Mouse (Mus musculus) cerebellum, adult 11 months (tissue): Measurements from ENCODE around the gene Cdc20b.
"Not testable (repeated sequence)": the region's sequence is repeated elsewhere in the genome, so short reads cannot be mapped to it uniquely, and the experiment has no call there.

Experiments used
- DNase-seq: peaks from one replicate; pipeline ENCODE4 v3.0.0; 2022

The Cdc20b gene

DNA sequence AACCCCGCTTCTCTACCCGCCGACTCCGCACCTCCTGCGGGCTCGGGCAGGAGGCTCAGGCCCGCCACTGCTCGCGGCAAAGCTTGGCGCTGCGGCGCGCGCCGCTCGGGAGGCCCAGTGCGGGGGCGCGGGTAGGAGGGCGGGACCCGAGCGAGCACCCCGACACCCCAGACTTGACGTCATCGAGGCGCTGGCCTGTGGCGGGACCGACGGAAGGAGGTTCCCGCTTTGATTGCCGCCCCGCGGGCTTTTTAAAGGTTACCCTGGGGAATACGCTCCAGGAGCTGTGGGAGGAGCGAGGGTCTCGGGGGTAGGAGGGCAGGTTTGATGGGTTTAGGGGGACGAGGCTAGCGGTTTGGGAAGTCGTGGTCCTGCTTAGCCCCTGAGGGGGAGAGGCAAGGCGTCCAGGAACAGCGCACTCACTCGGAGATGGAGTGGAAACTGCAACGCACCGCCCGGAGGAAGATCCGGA is at the start of gene Cdc20b:
Gene Cdc20b (plus strand): TSS at position 162 of the 472 bp plus-strand sequence.
- peak; percentile 16 for DNase-seq

DNA sequence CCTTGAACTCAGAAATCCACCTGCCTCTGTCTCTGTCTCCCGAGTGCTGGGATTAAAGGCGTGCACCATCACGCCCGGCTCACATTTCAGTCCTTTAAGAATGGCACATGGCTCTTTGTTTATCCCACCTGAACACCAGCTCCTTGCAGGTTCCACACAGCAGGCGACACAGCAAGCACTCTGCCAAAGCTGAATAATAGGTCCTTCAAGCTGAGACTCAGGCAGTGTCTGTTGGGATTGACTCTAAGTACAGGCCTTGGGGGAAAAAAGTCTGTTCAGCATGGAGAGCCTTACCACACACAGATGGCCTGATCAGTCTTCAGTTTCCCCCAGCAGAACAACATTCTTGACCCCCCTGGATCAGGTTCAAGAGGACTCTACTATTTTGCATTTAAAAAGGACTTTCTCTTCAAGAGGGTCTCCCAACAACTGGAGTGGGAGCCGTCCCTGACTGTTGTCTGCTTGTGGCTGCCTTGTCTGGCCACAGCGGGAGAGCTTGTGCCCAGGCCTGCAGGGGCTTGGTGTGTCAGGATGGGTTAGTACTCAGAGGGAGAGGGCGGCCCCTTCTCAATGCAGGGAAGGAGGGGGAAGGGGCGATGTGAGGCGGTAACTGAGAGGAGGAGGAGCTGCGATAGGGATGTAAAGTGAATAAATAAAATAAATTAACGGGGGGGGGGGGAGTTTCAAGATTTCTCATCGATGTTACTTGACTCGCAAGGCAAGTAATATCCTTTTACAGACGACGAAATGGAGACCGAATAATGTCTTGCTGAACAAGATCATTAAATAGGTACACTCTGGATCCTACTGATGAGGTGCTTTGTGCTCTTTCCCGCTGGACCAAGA is 49.1 kb upstream of the Cdc20b start:
- DNase-seq, result no peak

DNA sequence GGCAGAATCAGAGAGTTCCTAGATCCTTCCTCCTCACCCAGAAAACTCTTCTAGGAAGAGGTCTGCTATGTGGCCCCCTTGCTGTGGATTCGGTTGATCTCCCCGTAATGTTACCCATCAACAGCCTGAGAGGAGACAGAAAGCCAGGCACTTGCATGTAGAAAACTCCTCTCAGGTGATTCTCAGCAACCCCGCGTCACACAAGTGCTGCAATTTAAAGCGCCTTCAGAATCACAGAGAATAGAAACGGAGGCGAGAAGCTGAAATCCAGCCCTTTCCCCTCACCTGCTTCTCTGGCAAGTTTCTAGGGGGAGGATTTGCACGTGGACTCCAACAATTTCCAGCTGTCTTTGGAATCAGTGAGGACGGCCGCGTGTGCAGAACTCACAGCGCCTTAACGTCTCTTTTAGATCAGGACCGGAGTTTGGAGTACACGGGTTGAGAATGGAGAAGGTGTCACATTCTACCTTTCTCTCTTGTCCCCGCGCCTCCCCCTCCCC is 48.4 kb upstream of the Cdc20b start:
- DNase-seq, result no peak

DNA sequence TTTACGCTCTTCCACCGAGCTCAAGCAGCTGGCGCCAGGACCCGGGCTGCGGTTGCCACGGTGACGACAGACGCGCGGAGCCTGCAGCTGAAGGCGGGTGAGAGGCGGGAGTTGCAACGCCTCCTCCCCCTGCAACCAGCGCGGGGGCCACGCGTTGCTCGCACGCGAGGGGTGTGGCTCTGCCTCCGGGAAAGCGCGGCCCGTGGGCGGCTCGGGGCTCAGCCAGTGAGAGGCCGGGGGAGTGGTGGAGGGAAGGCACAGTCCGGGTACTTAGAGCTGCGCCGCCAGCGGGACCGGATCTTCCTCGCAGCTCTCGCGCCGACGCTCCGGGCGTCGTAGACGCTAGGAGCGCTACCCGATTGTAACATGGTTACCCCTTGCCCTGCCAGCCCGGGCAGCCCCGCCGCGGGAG is 47.4 kb upstream of the Cdc20b start, which contains the start of gene Ccno:
Gene Ccno (plus strand): TSS at position 271 of the 412 bp plus-strand sequence.
- peak; percentile 62 for DNase-seq

DNA sequence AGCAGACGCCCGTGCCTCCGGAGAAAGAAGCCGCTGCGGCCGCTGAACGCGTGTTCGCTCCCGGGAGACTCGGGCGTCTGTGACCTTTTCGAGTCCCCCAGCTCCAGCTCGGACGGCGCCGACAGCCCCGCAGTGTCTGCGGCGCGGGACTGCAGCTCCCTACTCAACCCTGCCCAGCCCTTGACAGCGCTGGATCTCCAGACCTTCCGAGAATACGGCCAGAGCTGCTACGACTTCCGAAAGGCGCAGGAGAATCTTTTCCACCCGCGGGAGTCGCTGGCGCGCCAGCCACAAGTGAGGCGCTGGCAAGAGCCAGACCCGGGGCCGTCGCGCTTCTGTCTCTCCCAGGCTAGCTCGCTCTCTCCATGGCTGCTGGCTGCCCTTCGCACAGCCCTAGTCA is 46.9 kb upstream of the Cdc20b start:
- DNase-seq, result no peak

DNA sequence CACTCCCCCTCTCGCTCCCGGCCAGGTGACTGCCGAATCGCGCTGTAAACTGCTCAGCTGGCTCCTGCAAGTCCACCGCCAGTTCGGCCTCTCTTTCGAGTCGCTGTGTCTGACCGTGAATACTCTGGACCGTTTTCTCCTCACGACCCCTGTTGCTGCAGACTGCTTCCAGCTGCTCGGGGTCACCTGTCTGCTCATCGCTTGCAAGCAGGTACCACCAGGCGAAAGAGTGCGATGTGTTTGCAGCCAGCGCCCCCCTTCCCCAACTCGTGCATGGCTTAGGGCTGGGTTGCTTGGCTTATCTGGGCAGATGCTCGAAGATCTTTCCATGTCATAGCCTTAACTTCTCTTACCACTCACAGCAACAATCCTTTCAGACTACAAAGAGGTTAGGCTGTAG is 46.0 kb upstream of the Cdc20b start:
- DNase-seq, result no peak

DNA sequence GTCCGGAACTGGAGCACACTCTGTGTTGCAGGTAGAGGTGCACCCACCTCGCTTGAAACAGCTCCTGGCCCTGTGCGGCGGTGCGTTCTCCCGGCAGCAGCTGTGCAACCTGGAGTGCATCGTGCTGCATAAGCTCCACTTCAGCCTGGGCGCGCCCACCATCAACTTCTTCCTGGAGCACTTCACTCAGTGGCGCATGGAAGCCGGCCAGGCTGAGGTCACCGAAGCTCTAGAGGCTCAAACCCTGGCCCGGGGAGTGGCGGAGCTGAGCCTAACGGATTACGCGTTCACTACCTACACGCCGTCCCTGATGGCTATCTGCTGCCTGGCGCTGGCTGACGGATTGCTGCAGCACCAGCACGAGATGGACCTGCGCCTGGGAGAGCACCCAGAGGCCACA is 45.4 kb upstream of the Cdc20b start:
- DNase-seq, result no peak

DNA sequence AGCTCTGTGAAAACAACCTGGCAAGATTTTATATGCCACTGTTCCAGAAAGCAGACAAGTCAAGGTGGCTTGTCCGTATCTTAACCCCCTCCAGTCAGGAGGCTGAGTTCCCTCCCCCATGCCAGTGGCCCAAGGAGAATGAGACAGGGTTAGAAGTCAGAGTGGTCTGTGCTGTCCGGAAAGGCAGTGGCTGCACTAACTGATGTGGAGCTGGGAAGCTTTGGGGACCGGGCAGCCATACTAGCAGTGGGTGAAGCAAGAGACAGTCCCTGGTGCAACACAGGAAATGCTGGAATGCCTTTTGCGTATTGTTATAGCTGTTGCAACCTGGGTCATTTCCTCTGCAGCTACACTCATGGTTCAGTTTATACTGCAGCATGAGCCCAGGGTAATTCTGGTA is 44.6 kb upstream of the Cdc20b start:
- DNase-seq, result no peak

DNA sequence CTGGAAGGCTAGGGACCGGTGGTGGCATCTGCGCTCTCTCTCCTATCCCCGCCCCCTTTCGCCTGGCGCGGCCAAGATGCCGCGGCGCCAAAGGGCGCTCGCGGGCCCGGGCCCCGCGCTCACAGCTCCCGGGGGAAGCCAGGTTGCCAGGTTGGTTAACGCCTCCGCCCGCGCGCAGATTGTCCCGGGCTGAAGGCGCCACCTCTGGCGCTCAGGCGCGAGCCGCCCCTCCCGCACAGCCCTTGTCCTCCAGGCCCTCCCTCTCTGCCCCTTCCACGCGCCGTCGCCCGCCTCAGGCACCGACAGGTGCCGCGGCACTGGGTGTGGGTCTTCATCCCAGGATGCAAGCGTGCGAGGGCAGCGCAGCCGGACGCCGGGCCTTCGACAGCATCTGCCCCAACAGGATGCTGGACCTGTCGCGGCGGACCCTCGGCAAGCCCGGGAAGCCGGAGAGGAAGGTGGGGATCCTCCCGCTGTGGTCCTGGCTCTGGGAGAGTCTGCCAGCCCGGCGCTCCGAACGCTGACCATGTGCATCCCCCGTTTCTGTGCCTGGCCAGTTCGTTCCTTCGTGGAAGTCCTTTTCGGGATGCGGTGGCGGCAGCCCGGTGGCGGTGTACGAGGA is 41.3 kb upstream of the Cdc20b start, which contains the start of gene Mcidas:
Gene Mcidas (plus strand): TSS at position 315 of the 622 bp plus-strand sequence.
- no peak for DNase-seq

DNA sequence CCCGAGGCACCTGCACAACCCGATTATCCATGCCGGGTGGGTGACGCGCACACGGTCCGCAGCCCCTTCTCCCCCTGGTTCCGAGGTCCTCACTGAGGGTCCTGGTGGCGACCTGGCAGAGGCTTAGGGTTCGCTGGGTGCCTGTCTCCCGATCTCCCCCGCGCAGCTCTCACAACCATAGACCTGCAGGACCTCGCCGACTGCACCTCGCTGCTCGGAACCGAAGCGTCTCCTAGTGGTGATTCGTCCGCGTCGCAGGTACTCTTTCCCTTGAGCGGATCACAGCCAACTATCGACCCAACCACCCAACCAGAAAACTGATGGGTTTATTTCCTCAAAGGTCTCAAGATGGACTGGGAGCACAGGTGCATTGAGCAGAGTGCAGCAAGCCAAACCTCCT is 40.7 kb upstream of the Cdc20b start:
- peak; percentile 41 for DNase-seq

DNA sequence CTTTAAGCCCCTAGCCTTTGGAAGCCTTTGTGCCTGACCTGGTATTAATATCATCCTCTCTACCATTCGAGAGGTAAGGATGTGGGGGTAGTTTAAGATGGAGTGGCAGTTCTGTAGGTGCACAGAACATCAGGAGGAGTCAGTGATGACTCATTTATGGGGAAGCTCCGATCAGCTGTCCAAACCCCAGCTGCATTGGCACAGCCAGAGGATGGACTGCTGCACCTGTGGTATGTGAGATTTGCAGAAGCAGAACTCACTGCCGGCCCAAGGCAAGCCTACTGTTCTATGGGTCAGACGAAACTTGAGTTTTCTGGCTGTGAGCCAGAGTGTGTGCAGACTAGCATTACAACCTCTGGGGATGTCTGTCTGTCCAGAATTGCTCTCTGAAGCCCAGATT is 38.5 kb upstream of the Cdc20b start:
- DNase-seq, result no peak

DNA sequence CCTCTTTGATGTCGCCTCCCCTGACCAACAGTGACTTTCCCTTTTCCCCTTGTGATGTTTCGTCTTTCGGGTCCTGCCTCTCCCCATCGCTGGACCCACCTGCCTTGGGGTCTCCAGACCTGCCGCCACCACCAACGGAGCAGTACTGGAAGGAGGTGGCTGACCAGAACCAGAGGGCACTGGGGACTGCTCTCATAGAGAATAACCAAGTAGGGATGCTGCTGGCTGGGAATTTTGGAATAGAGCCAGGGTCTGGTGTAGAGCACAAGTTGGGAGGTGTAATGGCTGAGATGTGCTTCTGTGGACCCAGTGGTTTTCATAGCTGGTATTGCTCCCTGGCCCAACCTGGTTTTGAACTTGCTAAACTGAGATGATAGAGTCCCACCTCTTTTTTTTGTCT is 37.5 kb upstream of the Cdc20b start:
- no peak for DNase-seq

DNA sequence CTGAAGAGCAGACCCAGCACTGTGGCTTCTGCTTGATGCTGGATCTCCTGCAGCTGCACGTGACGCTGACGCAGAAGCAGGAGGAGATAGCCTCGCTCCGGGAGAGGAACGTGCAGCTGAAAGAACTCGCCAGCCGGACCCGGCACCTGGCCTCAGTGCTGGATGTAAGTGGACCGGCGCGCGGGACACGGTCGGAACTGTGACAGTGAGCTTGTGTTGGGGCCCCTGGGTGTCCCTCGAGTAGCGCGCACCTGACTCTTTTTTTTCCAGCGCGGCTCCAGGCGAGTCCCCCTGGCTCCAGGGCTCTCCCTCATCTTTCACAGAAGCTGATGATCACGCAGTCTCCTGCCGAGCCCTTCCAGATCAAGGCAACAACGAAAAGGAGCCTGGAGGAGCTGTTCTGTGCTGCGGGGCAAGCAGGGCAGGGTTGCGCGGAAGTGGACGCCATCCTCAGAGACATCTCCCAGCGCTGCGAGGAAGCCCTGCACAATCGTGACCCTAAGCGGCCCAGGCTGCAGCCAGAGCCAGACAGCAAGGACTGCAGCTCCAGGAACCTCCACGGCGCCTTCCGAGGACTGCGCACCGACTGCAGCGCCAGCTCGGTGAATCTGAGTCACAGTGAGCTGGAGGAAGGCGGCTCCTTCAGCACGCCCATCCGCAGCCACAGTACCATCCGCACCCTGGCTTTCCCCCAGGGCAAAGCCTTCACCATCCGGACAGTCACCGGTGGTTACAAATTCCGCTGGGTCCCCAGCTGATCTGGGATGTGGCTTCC is 36.3 kb upstream of the Cdc20b start:
- DNase-seq, result no peak

DNA sequence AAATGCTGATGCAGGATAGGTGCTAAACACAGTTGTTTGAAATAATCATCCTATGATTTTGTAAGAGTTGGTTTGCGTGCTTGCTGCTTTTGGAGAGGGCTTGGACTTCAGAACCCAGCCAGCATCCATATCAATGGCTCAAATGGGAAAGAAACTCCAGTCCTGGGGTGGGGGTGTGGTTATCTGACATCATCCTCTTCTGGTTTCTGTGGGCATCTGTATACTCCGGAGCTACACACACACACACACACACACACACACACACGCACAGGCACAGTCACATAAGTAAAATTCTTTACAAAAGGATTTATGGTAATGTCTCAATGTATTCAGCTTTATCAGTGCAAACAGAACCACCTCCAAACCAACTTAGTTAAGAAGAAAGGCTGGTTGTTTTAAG is 34.8 kb upstream of the Cdc20b start:
- DNase-seq, result no peak

DNA sequence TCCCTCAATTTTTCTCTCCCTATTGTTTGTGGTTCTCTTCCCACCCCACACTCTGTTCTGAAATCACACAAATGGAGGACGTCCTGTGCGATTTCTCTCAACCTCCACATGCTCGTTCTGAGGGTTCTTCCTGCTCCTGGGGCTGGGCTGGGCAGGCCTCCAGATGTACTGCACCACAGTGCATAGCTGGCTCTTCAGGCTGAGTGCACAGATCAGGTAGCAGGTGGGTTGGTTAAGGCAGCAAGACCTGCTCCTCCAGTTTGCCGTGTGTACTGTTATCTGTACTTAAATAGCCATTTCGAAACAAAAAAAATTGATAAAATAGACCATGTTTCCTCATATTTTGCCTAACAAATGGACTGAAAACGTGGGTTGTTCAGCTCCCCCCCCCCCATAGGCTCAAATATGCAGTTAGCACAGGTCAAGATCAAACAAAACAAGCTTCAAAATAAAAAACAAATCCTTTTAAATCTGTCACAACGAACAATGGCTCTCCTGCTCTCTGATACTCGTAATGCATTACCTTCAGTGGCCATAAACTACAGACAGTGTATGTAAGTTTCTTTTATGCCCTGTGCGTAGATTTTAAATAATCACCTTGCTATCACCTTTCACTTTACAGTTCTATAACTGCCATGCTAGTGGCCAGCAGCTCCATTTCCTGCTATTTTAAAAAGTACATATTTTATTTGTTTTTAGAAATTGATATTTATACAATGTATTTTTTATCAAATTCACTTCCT is 34.2 kb upstream of the Cdc20b start:
- no peak for DNase-seq

DNA sequence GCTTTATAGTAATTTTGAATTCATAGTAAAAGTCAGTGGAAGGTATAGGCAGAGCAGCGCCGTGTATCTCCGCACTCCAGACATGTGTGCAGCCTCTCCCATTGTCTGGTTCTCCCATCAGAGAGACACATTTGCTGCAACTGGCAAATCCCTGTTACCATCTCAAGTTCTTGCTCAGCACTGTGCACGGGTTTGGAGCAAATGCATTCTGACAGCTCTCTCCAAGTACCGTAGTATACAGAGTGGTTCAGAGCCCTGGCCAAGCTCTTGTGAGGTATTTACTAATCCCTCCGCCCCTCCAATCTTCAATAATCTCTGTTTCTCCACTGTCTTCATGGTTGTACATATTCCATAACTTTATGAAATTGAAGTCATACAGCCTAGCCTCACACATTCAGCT is 22.2 kb upstream of the Cdc20b start:
- no peak for DNase-seq

DNA sequence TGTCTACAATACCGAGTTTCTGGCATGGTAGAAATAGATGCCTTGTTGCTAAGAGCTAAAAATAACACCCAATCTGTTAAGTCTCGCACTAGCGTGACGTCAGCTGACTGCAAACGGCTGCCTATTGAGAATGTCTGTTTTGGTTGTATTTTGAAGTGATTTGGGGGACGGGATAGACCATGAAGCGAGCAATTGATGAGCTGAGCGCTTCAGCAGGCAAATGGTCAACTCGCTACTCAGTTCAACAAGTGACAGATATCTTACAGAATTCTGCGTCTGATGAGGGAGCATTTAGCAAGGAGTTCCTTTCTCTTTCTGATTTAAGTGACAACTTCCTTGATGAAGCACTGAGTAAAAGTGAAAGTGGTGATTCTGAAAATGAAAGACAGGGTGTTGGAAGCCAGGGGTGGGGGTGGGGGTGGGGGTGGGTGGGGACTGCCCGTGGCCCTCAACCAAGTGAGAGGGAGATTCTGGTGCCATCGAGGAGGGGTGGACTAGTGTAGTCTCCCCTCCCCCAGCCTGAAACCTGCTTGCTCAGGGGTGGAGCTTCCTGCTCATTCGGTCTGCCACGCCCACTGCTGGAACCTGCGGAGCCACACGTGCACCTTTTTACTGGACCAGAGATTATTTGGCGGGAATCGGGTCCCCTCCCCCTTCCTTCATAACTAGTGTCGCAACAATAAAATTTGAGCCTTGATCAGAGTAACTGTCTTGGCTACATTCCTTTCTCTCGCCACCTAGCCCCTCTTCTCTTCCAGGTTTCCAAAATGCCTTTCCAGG is 21.5 kb upstream of the Cdc20b start:
- not testable (repeated sequence) for DNase-seq

DNA sequence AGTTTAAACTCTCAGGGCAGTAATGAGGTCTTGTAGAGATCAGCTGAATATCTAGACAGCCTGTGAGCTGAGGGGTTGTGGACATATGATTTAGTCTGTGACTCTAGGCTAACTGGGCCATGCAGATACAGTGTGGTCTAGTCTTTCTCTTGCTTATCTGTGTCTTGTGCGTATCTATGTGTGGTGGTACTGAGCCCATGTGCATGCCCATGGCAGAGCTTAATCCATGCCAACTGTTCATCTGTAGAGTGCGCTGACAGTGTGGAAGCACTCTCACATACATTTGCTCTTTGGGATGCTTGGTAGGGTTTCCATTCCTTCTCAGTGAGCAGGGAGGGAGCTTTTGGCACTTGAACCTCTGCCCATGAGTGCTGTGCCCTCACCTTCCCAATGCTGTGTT is 13.4 kb upstream of the Cdc20b start:
- no peak for DNase-seq

DNA sequence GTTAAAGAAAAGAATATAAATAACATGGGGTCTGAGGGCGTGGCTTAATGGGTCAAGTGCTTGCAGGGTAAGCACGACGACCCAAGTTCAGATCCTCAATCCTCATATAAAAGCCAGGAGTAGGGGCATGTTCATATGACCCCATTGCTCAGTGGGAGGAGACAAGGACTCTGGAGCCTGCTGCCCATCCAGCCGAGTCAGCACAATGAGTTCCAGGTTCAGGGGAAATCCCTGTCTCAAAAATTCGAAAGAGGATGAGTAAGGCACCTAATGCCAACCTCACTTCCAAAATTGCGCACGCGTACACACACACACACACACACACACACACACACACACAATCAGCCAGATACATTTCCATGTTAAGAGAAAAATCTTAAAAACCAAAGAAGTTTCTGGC is 12.4 kb upstream of the Cdc20b start:
- DNase-seq, result no peak

DNA sequence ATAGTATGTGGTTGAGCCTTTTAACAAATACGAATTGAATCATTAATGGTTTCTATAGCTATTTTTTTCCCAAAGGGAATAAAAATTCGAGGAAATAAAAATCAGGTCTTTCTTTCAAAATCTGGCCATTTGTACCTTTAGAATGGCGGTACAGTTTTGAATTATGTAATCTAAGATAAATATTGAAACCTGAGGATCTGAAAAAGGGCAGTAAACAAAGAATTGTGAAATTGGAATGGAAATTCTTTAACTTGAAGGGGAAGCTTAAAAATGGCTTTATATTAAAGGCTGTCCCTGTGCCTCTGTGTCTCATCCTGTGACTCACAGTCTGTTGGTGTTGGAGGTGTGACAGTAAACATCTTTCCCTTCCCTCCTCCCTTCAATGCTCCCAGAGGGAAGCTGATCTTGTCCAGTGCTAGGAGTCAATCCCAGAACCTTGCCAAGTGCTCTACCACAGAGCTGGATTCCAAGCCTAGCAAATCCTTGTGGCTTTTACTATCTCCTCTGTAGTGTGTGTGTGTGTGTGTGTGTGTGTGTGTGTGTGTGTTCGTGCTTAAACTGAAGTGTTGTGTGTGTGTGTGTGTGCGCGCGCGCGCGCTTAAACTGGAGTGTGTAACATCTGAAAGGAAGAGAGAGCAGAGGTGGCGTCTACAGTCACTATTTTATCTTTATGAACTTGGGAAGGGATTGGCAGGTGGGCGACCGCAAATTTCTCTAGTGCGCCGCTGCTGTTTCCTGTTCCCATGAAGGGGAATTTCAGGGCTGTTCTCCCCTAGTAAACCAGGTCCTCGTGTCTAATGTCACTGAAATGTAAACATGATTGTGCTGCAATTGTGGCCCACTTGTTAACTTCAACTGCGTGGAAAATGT is 11.4 kb upstream of the Cdc20b start:
- no peak for DNase-seq

DNA sequence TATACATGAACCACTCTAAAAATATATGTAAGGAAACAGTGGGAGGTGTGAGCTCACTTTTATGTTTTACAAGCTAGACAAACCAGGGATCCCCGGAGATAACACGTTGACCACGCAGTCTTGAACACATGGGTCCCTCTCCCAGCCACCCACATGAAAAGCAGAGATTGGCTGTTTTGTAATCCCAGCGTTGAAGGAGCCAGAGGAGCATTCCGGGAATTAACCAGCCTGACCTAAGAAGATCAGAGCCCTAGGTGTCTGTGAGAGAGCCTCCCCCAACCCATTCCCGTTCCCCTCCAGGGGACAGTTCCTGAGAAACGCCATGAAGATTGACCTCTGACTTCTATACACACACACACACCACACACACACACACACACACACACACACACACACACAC is 3.6 kb upstream of the Cdc20b start:
- DNase-seq, result no peak
